Mouse (Mus musculus): ENCODE results near the gene Cnot2. TPM values are rescaled to one million over a fixed set of nuclear protein-coding genes. Genes with fewer than 3 reads are reported as not detected.

The Cnot2 gene
- polyA plus RNA-seq, 1 experiment from 2014 or later = 42.3 TPM

DNA sequence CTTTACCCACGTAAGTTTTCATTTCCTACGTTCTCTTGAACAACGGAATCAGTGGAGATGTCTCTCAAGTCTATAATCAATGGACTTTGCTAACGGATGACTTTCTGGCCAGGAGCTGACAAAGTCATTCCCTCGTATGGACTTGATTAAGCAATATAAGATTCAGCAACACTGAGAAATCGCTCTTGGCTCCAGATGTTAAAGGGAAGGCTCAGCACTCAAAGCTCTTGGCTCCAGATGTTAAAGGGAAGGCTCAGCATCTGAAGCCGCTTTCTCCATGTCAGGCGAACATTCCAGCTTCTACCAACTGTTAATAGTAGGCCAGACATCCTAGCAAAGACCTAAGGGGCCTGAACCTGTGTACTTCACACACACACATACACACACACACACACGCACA lies 134.1 kb downstream of the Cnot2 start:
- Histone ChIP-seq H3K9me3 (replicated peaks) (no peaks in the 10 kb centered on the region), H3K4me1 (replicated peaks) (no peaks in the 10 kb centered on the region), H3K4me2 (no peak overlapping the region), H3K36me3 (no peaks in the 10 kb centered on the region), H3K4me3 (replicated peaks) (no peak overlapping the region), H3K9ac (no peak overlapping the region), H3K27ac (no peak overlapping the region), H3K27me3 (no peaks in the 10 kb centered on the region)
- ATAC-seq (ENCODE audit: low read depth) (no peak), DNase-seq (no peak)
- WGBS (ENCODE audit: insufficient replicate concordance) = 82% methylated on average over 9 of the region's 9 CpGs

DNA sequence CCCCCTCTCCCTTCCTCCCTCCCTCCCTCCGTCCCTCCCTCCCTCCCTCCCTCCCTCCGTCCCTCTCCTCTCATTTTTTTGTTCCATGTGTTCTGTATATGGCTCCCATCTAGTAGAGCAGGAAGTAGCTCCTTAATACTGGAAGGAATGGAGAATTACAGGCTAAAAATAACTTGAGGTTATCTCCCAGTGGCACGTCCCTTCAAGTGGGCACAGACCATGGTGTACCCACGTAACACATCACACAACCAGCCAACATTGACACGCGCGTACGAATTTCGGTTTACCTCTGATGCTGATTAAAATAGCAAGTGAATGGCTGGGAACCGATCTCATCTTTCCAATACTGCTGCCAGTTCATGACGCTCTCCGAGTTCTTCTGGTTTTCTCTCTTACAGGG lies 135.3 kb downstream of the Cnot2 start:
- Histone ChIP-seq H3K27ac (no peak overlapping the region), H3K9ac (no peak overlapping the region), H3K4me2 (no peak overlapping the region), H3K36me3 (no peaks in the 10 kb centered on the region), H3K27me3 (no peaks in the 10 kb centered on the region), H3K4me1 (replicated peaks) (no peaks in the 10 kb centered on the region), H3K4me3 (replicated peaks) (no peak overlapping the region), H3K9me3 (replicated peaks) (no peaks in the 10 kb centered on the region)
- no peak for ATAC-seq (ENCODE audit: low read depth)
- no peak for DNase-seq
- 82% methylated on average over 11 of the region's 12 CpGs for WGBS (ENCODE audit: insufficient replicate concordance)

DNA sequence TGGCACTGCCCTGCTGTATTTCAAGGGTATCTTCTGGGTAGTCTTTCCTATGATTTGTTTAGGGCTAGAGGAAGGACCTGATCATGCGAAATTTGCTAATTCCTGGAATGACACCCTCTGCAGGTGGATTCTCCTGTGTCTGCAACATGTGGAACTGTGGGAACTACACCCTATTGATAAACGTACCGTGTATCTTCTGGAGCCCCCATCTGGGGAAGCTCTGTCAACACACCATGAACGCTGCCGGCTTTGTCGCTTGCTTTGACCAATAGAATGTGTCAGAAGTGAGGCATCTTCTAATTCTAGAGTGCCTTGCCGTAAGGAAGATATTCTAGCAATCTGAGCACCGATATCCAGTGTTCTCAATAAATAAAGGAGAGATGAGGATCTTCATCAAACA lies 136.5 kb downstream of the Cnot2 start:
- H3K27ac ChIP-seq = no peak overlapping the region
- H3K36me3 ChIP-seq = no peaks in the 10 kb centered on the region
- H3K27me3 ChIP-seq = no peaks in the 10 kb centered on the region
- H3K4me1 ChIP-seq (replicated peaks) = no peaks in the 10 kb centered on the region
- no peak for ATAC-seq (ENCODE audit: low read depth)
- H3K4me2 ChIP-seq = no peak overlapping the region
- peaks cover 5% of the 10 kb centered on the region; the same call in 1 of the 2 replicates for H3K9me3 ChIP-seq (replicated peaks)
- WGBS (ENCODE audit: insufficient replicate concordance) = 80% methylated on average over 8 of the region's 8 CpGs
- no peak overlapping the region for H3K4me3 ChIP-seq (replicated peaks)
- DNase-seq = no peak
- no peak overlapping the region for H3K9ac ChIP-seq

DNA sequence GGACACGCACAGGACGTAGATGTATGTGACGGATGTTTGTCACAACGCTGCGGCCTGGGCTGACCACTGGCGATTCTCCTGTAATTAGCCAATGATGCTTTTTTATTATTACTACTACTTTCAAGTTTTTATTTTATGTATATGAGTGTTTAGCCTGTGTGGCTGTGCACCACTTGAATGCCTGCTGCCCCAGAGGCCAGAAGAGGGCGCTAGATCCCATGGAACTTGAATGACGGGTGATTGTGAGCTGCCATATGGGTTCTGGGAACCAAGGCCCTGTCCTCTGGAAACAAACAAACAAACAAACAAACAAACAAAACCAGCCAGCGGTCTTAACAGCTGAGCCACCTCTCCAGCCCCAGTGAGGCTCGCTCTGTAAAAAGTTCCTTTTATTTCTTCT lies 136.9 kb downstream of the Cnot2 start:
- Histone ChIP-seq H3K9me3 (replicated peaks) (peaks cover 5% of the 10 kb centered on the region; the same call in 1 of the 2 replicates), H3K4me1 (replicated peaks) (no peaks in the 10 kb centered on the region), H3K27ac (no peak overlapping the region), H3K4me2 (no peak overlapping the region), H3K9ac (no peak overlapping the region), H3K36me3 (no peaks in the 10 kb centered on the region), H3K27me3 (no peaks in the 10 kb centered on the region), H3K4me3 (replicated peaks) (no peak overlapping the region)
- DNase-seq (no peak), ATAC-seq (ENCODE audit: low read depth) (no peak)
- 79% methylated on average over 10 of the region's 10 CpGs for WGBS (ENCODE audit: insufficient replicate concordance)

DNA sequence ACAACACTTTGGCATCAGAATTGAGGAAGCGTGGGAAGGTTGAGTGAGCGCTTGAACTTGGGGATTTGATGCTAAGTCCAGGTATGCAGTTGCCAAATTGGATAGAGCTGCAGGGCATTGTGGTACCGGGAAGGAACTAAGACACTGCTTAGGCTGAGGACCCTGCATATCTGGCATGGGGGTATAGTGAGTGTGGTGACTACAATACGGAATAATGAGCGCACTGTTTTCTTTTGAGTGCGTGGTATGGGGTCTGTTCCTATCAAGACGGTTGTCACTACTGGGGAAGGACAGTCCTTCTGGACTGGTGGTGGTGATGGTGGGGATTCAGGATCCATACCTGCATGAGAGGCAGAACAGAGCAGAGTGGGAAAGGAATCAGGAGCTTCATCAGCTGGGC lies 140.4 kb downstream of the Cnot2 start:
- H3K4me1 ChIP-seq (replicated peaks) = no peaks in the 10 kb centered on the region
- no peak for ATAC-seq (ENCODE audit: low read depth)
- 84% methylated on average over 7 of the region's 7 CpGs for WGBS (ENCODE audit: insufficient replicate concordance)
- DNase-seq = no peak
- no peaks in the 10 kb centered on the region for H3K36me3 ChIP-seq
- H3K27ac ChIP-seq = no peak overlapping the region
- no peak overlapping the region for H3K9ac ChIP-seq
- H3K4me3 ChIP-seq (replicated peaks) = no peak overlapping the region
- peaks cover 20% of the 10 kb centered on the region for H3K9me3 ChIP-seq (replicated peaks)
- H3K4me2 ChIP-seq = no peak overlapping the region
- H3K27me3 ChIP-seq = no peaks in the 10 kb centered on the region

DNA sequence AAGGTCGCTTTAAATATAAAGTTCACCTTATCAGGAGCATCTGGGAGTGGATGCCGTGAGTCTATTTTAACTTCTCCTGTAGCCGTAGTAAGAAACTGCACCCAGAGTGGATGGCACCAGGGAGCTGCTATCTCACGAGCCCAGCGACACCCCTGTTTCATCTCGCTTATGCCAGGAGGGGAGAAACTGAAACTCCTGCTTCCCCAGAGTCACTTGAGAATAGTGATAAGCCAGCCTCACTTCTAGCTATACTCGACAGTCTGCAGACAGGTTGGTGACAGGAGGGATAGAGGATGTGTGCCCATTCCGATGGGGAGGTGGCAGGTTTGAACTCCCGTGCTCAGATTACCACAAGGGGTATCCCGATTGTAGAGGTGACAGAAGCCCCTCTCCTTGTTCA lies 141.2 kb downstream of the Cnot2 start:
- Histone ChIP-seq H3K9me3 (replicated peaks) (peaks cover 20% of the 10 kb centered on the region), H3K9ac (no peak overlapping the region), H3K27me3 (no peaks in the 10 kb centered on the region), H3K4me2 (no peak overlapping the region), H3K4me1 (replicated peaks) (no peaks in the 10 kb centered on the region), H3K27ac (no peak overlapping the region), H3K36me3 (no peaks in the 10 kb centered on the region), H3K4me3 (replicated peaks) (no peak overlapping the region)
- WGBS (ENCODE audit: insufficient replicate concordance) = 59% methylated on average over 10 of the region's 10 CpGs
- ATAC-seq (ENCODE audit: low read depth) (peak; percentile 51), DNase-seq (no peak)

DNA sequence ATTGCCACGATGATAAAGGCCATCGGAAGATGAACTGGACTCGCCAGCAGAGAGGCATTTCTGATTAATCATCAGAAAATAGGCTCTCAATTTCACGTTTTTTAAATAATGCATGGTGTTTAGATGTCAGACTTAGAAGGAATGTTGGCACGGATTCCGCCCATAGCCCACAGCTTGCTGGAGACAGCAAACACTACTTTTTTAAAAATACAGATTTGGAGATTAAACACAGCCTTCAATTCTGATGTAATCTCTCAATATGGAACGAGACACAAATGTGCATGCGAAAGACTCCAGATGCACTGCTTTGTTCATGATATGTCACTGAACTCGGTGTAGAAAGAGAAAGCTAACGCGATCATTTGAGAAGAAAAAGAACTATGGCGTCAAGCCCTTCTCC lies 145.9 kb downstream of the Cnot2 start:
- Histone ChIP-seq H3K4me3 (replicated peaks) (no peak overlapping the region), H3K9ac (no peak overlapping the region), H3K4me1 (replicated peaks) (no peaks in the 10 kb centered on the region), H3K36me3 (no peaks in the 10 kb centered on the region), H3K27me3 (no peaks in the 10 kb centered on the region), H3K4me2 (no peak overlapping the region), H3K9me3 (replicated peaks) (peaks cover 19% of the 10 kb centered on the region), H3K27ac (no peak overlapping the region)
- WGBS (ENCODE audit: insufficient replicate concordance) = 79% methylated on average over 12 of the region's 12 CpGs
- ATAC-seq (ENCODE audit: low read depth) = no peak
- no peak for DNase-seq

Small RNA genes within 50 kb of the gene (microRNA-seq; reads per million reads assigned to microRNA genes)
- gene Gm25190 = not detected

Other genes with a start within 250 kb of the Cnot2 start
- gene Kcnmb4, start 107.6 kb downstream of the Cnot2 start, polyA plus RNA-seq (2015; fragmentation: Nextera tagmentation; extraction: Ambion mirVana) = 0.24 and 0.48 TPM in 2 replicates

All from liver, embryonic 13.5 days (tissue).